Mouse (Mus musculus): ENCODE measurements around the gene Tfcp2l1. TPM values are rescaled to one million over a fixed set of nuclear protein-coding genes. Genes with fewer than 3 reads are reported as not detected.

Gene Tfcp2l1
- polyA plus RNA-seq, 1 experiment from 2014 or later, result 0.34 TPM

DNA sequence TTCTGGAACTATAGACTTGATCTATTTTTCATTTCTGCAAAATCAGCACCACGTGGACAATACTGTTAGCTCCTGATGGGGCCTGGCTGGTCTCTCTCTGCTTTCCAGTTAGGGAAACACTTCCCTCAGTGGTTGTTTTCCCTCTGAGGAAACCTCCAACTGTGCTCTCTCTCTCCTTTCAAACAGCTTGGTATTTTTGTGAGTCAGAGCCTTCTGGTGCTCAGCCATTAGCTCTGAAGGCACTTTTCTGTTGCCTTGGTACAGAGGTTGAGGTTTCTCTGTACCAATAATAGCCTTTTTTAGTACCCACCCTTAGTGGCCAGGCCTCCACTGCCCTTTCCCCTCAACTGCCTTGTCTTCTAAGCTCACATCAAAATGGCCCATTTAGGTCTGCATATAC lies 88.5 kb downstream of the Tfcp2l1 start:
- H3K4me2 ChIP-seq (ENCODE audit: low read length), result no peak overlapping the region
- ATAC-seq, result no peak
- no peak overlapping the region for H3K27ac ChIP-seq (ENCODE audit: low read length)
- no peaks in the 10 kb centered on the region for H3K27me3 ChIP-seq (ENCODE audit: control insufficient read depth, insufficient read depth, low read depth, low read length)
- 65% methylated on average over 1 of the region's 1 CpGs for WGBS
- H3K9me3 ChIP-seq (replicated peaks; ENCODE audit: control insufficient read depth, low read length, poor library complexity, severe bottlenecking), result no peaks in the 10 kb centered on the region
- H3K36me3 ChIP-seq (ENCODE audit: control insufficient read depth, insufficient read depth, low read length), result no peaks in the 10 kb centered on the region
- no peak overlapping the region for H3K9ac ChIP-seq (ENCODE audit: low read depth, low read length)
- H3K4me3 ChIP-seq (ENCODE audit: low read depth, low read length), result no peak overlapping the region
- H3K4me1 ChIP-seq (ENCODE audit: control insufficient read depth, insufficient read depth, low read length), result no peaks in the 10 kb centered on the region

DNA sequence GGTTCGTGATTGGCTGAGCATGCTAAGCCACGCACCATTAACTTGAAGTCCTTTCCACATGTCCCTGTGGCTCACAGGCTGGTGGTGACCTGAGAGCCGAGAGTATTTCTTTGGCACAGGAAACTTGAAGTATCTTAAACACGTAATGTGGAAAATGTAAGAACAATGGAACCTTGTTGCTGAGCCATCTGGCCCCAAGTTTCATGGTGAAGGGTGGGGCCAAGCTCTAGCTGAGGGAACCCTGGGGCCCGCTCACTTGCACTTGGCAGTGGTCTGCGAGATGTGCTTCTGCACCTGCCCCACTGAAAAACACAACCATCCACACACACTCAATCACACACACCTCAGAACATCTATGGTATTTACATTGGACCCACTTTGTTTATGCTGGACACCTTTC lies 90.3 kb downstream of the Tfcp2l1 start:
- WGBS, result 85% methylated on average over 6 of the region's 6 CpGs
- no peaks in the 10 kb centered on the region for H3K36me3 ChIP-seq (ENCODE audit: control insufficient read depth, insufficient read depth, low read length)
- no peak for ATAC-seq
- no peak overlapping the region for H3K9ac ChIP-seq (ENCODE audit: low read depth, low read length)
- no peak overlapping the region for H3K4me3 ChIP-seq (ENCODE audit: low read depth, low read length)
- H3K4me2 ChIP-seq (ENCODE audit: low read length), result no peak overlapping the region
- no peaks in the 10 kb centered on the region for H3K27me3 ChIP-seq (ENCODE audit: control insufficient read depth, insufficient read depth, low read depth, low read length)
- H3K4me1 ChIP-seq (ENCODE audit: control insufficient read depth, insufficient read depth, low read length), result no peaks in the 10 kb centered on the region
- no peak overlapping the region for H3K27ac ChIP-seq (ENCODE audit: low read length)
- no peaks in the 10 kb centered on the region; the same call in 1 of the 2 replicates for H3K9me3 ChIP-seq (replicated peaks; ENCODE audit: control insufficient read depth, low read length, poor library complexity, severe bottlenecking)

DNA sequence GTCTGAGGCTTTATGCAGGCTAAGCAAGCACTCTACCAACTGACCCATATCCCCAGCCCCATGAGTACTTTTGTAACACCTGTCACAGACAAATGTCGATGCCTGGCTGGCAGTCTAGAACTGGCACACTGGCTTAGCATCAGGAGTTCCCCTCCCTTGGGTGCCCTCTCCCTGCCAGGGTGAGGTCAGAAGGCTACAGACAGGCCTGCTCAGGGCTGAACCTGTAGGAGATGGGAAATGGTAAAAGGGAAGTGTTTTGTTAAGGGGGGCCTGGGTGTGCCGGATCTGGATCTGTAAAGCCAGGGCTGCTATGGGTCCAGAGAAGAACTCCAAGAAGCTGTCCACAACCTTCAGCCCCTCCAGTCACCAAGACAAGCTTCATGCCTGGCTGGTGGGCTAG lies 92.0 kb downstream of the Tfcp2l1 start:
- Histone ChIP-seq H3K9ac (ENCODE audit: low read depth, low read length) (no peak overlapping the region), H3K36me3 (ENCODE audit: control insufficient read depth, insufficient read depth, low read length) (no peaks in the 10 kb centered on the region), H3K4me3 (ENCODE audit: low read depth, low read length) (no peak overlapping the region), H3K9me3 (replicated peaks; ENCODE audit: control insufficient read depth, low read length, poor library complexity, severe bottlenecking) (no peaks in the 10 kb centered on the region; the same call in 1 of the 2 replicates), H3K4me1 (ENCODE audit: control insufficient read depth, insufficient read depth, low read length) (no peaks in the 10 kb centered on the region), H3K4me2 (ENCODE audit: low read length) (no peak overlapping the region), H3K27ac (ENCODE audit: low read length) (no peak overlapping the region), H3K27me3 (ENCODE audit: control insufficient read depth, insufficient read depth, low read depth, low read length) (no peaks in the 10 kb centered on the region)
- ATAC-seq, result no peak
- WGBS, result 87% methylated on average over 2 of the region's 2 CpGs

DNA sequence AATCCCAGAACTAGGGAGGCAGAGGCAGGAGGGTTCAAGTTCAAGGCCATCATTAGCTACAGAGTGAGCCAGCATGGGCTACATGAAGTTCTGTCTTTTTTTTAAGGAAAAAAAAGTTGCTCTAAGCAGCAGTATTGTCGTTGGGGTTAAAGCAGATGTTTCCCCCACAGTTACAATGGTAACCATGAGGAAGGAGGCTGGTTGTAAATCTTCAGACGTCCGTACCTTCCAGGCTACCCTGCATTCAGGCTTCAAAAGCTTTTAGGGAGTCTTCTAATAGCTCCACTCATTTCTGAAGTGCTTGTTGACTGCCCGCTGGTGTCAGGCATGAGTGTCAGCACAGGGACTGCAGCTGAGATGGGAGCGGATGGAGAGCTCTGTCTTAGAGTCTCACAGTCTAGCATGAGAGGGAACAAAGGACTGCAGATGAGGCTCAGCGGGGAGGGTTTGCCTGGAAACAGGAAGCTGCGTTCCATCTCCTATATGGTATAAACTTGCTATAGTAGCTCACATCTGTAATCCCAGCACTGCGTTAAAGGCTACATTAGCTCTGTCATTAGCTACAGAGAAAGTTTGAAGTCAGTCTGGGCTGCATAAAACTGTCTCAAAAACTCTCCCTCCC lies 92.8 kb downstream of the Tfcp2l1 start:
- Histone ChIP-seq H3K4me3 (ENCODE audit: low read depth, low read length) (no peak overlapping the region), H3K36me3 (ENCODE audit: control insufficient read depth, insufficient read depth, low read length) (no peaks in the 10 kb centered on the region), H3K27ac (ENCODE audit: low read length) (no peak overlapping the region), H3K9me3 (replicated peaks; ENCODE audit: control insufficient read depth, low read length, poor library complexity, severe bottlenecking) (no peaks in the 10 kb centered on the region; the same call in 1 of the 2 replicates), H3K4me2 (ENCODE audit: low read length) (no peak overlapping the region), H3K9ac (ENCODE audit: low read depth, low read length) (no peak overlapping the region), H3K4me1 (ENCODE audit: control insufficient read depth, insufficient read depth, low read length) (no peaks in the 10 kb centered on the region), H3K27me3 (ENCODE audit: control insufficient read depth, insufficient read depth, low read depth, low read length) (no peaks in the 10 kb centered on the region)
- WGBS, result 46% methylated on average over 8 of the region's 8 CpGs
- ATAC-seq, result no peak

DNA sequence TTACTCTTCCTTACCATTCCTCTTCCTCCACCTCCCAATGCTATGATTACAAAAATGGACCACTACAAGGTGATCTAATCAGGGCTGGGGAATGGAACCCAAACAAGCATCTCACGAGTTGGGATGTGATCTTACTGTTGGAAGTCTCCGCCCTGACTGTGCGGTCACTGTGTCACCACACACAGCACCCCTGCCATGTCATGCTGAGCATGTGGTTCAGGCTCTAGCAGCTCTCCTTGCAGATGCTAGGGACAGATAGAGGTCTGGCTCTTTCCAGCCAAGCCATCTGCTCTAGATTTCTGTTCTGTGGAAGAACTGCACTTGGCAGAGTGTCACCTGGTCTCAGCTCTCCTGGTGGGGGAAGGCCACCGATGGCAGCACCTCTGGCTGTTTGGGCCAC lies 99.3 kb downstream of the Tfcp2l1 start:
- no peak overlapping the region for H3K4me3 ChIP-seq (ENCODE audit: low read depth, low read length)
- 83% methylated on average over 4 of the region's 4 CpGs for WGBS
- no peak overlapping the region for H3K27ac ChIP-seq (ENCODE audit: low read length)
- no peaks in the 10 kb centered on the region for H3K36me3 ChIP-seq (ENCODE audit: control insufficient read depth, insufficient read depth, low read length)
- ATAC-seq, result no peak
- H3K4me2 ChIP-seq (ENCODE audit: low read length), result no peak overlapping the region
- no peak overlapping the region for H3K9ac ChIP-seq (ENCODE audit: low read depth, low read length)
- H3K9me3 ChIP-seq (replicated peaks; ENCODE audit: control insufficient read depth, low read length, poor library complexity, severe bottlenecking), result no peaks in the 10 kb centered on the region
- no peaks in the 10 kb centered on the region for H3K4me1 ChIP-seq (ENCODE audit: control insufficient read depth, insufficient read depth, low read length)
- H3K27me3 ChIP-seq (ENCODE audit: control insufficient read depth, insufficient read depth, low read depth, low read length), result no peaks in the 10 kb centered on the region

DNA sequence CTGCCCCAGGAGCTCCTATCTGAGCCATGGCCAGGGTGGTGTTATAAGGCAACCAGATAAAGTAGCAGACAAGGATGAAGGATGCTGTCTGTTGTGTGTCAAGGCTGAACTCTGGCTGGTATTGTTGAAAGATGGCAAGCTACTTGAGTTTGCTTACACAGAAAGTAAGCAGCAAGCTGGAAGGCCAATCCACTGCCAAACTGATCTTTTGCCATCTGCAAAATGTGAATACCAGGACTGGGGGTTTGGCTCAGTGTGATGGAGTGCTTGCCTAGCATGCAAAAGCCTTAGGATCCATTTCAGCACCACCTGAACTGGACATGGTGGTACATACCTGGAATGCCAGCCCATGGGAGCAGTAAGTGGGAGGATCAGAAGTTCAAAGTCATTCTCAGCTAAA lies 101.1 kb downstream of the Tfcp2l1 start:
- no peaks in the 10 kb centered on the region for H3K36me3 ChIP-seq (ENCODE audit: control insufficient read depth, insufficient read depth, low read length)
- H3K9me3 ChIP-seq (replicated peaks; ENCODE audit: control insufficient read depth, low read length, poor library complexity, severe bottlenecking), result no peaks in the 10 kb centered on the region
- no peak overlapping the region for H3K9ac ChIP-seq (ENCODE audit: low read depth, low read length)
- no peak for ATAC-seq
- no peak overlapping the region for H3K4me2 ChIP-seq (ENCODE audit: low read length)
- H3K27me3 ChIP-seq (ENCODE audit: control insufficient read depth, insufficient read depth, low read depth, low read length), result no peaks in the 10 kb centered on the region
- no peak overlapping the region for H3K27ac ChIP-seq (ENCODE audit: low read length)
- no peak overlapping the region for H3K4me3 ChIP-seq (ENCODE audit: low read depth, low read length)
- no peaks in the 10 kb centered on the region for H3K4me1 ChIP-seq (ENCODE audit: control insufficient read depth, insufficient read depth, low read length)

Other genes starting within 250 kb of the Tfcp2l1 start
- gene Clasp1, start 238.9 kb upstream of the Tfcp2l1 start, polyA plus RNA-seq (2015; fragmentation: Nextera tagmentation; extraction: Ambion mirVana), result 109 and 134 TPM in 2 replicates